Mouse (Mus musculus): ENCODE data around the gene Tspan4. TPM values are rescaled to one million over a fixed set of nuclear protein-coding genes. Genes with fewer than 3 reads are reported as not detected.
"Not testable (repeated sequence)": the region's sequence is repeated elsewhere in the genome, so short reads cannot be mapped to it uniquely, and the experiment has no call there.

Tspan4 gene
- polyA plus RNA-seq, 1 experiment from 2014 or later: 55.7 TPM

DNA sequence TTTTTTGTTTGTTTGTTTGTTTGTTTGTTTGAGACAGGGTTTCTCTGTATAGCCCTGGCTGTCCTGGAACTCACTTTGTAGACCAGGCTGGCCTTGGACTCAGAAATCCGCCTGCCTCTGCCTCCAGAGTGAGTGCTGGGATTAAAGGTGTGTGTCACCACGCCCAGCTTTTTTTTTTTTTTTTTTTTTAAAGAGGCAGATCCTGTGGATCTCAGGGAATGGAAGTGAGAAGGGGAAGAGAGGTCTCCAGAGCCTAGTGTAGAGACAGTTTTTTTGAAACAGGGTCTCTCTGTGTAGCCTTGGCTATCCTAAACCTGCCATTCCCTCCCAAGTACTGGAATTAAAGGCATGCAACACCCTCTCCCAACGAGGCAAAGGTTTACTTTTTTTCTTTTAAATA is 28.7 kb upstream of the Tspan4 start:
- H3K9ac ChIP-seq (replicated peaks; ENCODE audit: low read depth, low read length); H3K27me3 ChIP-seq (ENCODE audit: control insufficient read depth, insufficient read depth, low read length); ATAC-seq (ENCODE audit: low read depth); H3K4me3 ChIP-seq (ENCODE audit: low read depth, low read length); H3K9me3 ChIP-seq (ENCODE audit: control insufficient read depth, low read length); H3K27ac ChIP-seq (ENCODE audit: low read depth, low read length): not testable (repeated sequence)
- Histone ChIP-seq H3K4me1 (ENCODE audit: control insufficient read depth, insufficient read depth, low read length) (peaks cover 17% of the 10 kb centered on the region; the same call in 1 of the 2 replicates), H3K4me2 (ENCODE audit: low read depth, low read length) (peak overlapping the region; percentile 83; the same call in 1 of the 2 replicates), H3K36me3 (ENCODE audit: control insufficient read depth, insufficient read depth, low read length) (peaks cover 12% of the 10 kb centered on the region; the same call in 1 of the 2 replicates)
- 94% methylated on average over 3 of the region's 3 CpGs for WGBS

DNA sequence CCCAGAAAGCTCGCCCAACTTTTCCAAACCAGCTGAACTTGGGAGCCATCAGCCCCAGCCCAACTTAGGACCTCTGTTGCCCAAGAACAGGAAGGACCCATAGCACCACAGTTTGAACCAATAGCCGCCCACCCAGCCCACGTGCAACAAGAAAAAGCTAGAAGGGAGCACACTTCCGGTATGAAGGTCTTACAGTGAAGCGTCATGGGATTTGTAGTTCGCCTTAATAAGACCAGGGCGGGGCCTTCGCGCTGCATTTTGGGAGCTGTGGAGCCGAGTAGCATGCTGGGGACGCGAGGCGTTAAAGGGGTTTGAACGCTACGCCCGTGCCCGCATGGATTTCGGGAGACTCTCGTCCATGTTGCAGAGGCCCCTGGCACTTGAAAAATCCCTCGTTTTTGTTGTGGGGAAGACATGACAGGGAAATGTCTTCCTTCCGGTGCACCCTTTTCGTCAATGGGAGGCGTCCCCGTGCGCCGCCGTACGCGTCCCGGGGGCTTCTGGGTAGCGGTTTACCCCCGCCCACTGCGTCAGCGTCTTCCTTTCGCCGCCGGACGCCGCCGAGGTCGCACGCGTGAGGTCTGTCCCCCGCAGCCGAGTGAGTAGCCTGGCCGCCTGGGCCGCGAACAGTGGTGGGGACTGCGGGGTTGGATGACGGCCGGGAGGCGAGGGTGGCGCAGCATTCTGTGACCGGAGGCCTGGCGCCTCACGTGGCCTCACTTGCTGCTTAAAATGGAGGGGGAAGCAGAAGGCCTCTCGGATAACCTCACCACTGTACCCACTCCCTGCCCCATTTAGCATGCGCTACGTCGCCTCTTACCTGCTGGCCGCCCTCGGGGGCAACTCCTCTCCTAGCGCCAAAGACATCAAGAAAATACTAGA is 27.7 kb upstream of the Tspan4 start, which contains the start of gene Rplp2:
Rplp2 (plus strand) TSS at position 261 of the 882 bp plus-strand sequence.
- whole genome bisulfite sequencing: under 1% methylated on average over 63 of the region's 63 CpGs
- peak; percentile 95 for ATAC-seq (ENCODE audit: low read depth)
- peak within 1 kb of the TSS; percentile 70 for H3K4me3 ChIP-seq (ENCODE audit: low read depth, low read length)

DNA sequence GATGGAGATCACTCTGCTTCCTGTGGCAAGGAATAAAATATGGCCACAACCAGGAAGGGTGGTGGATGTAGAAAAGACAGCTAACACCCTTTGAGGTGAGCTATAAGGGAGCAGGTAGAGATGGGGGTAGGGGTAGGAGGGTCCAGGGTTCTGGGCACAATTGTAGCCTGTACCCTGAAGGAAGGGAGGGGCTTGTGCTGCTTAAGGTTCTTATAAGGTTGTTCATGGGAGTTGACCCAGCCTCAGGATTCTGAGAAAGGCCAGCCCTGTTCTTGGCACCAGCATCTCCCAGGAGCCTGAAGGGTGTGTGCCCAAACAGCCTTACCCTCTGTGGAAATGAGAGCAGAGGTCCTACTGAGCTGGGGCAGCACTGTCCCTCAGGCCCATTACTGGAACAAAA is 23.1 kb upstream of the Tspan4 start:
- Histone ChIP-seq H3K4me1 (ENCODE audit: control insufficient read depth, insufficient read depth, low read length) (peaks cover 18% of the 10 kb centered on the region), H3K27me3 (ENCODE audit: control insufficient read depth, insufficient read depth, low read length) (no peaks in the 10 kb centered on the region), H3K9me3 (ENCODE audit: control insufficient read depth, low read length) (no peaks in the 10 kb centered on the region), H3K4me2 (ENCODE audit: low read depth, low read length) (no peak overlapping the region), H3K36me3 (ENCODE audit: control insufficient read depth, insufficient read depth, low read length) (peaks cover 17% of the 10 kb centered on the region; the same call in 1 of the 2 replicates), H3K4me3 (ENCODE audit: low read depth, low read length) (no peak overlapping the region), H3K27ac (ENCODE audit: low read depth, low read length) (no peak overlapping the region), H3K9ac (replicated peaks; ENCODE audit: low read depth, low read length) (no peak overlapping the region)
- ATAC-seq (ENCODE audit: low read depth): no peak

More for the DNA sequence above, 27.7 kb upstream of the Tspan4 start, which contains the start of gene Rplp2:
- H3K9ac ChIP-seq (replicated peaks; ENCODE audit: low read depth, low read length): peak within 1 kb of the TSS; percentile 83
- peak within 1 kb of the TSS; percentile 83 for H3K4me2 ChIP-seq (ENCODE audit: low read depth, low read length)
- peaks cover 17% of the 10 kb centered on the region; the same call in 1 of the 2 replicates for H3K36me3 ChIP-seq (ENCODE audit: control insufficient read depth, insufficient read depth, low read length)
- H3K27me3 ChIP-seq (ENCODE audit: control insufficient read depth, insufficient read depth, low read length): no peaks in the 10 kb centered on the region
- H3K27ac ChIP-seq (ENCODE audit: low read depth, low read length): peak within 1 kb of the TSS; percentile 91
- peaks cover 17% of the 10 kb centered on the region; the same call in 1 of the 2 replicates for H3K4me1 ChIP-seq (ENCODE audit: control insufficient read depth, insufficient read depth, low read length)
- no peaks in the 10 kb centered on the region for H3K9me3 ChIP-seq (ENCODE audit: control insufficient read depth, low read length)

DNA sequence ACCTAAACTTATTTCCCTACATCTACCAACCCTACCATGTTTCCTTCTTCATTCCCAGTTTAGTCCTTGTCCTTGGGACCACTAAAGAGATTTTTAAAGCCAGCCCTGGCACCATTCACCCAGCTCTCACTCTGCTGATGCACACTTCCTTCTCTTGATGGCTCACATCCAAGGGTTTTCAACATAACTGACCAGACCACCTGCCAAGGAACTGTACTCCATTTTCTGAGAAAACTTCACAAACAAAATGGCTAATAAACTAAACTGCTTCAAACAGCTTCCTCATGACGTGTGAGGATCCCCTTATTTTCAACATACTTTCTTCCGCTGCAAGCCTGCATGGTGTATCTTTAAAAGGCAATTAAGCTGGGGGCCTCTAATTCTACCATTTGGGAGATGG is 21.4 kb upstream of the Tspan4 start:
- Histone ChIP-seq H3K27ac (ENCODE audit: low read depth, low read length) (no peak overlapping the region), H3K27me3 (ENCODE audit: control insufficient read depth, insufficient read depth, low read length) (no peaks in the 10 kb centered on the region), H3K4me2 (ENCODE audit: low read depth, low read length) (no peak overlapping the region), H3K9ac (replicated peaks; ENCODE audit: low read depth, low read length) (no peak overlapping the region), H3K36me3 (ENCODE audit: control insufficient read depth, insufficient read depth, low read length) (peaks cover 15% of the 10 kb centered on the region; the same call in 1 of the 2 replicates), H3K9me3 (ENCODE audit: control insufficient read depth, low read length) (no peaks in the 10 kb centered on the region), H3K4me3 (ENCODE audit: low read depth, low read length) (no peak overlapping the region), H3K4me1 (ENCODE audit: control insufficient read depth, insufficient read depth, low read length) (peaks cover 12% of the 10 kb centered on the region)
- no peak for ATAC-seq (ENCODE audit: low read depth)
- 81% methylated on average over 2 of the region's 2 CpGs for WGBS

DNA sequence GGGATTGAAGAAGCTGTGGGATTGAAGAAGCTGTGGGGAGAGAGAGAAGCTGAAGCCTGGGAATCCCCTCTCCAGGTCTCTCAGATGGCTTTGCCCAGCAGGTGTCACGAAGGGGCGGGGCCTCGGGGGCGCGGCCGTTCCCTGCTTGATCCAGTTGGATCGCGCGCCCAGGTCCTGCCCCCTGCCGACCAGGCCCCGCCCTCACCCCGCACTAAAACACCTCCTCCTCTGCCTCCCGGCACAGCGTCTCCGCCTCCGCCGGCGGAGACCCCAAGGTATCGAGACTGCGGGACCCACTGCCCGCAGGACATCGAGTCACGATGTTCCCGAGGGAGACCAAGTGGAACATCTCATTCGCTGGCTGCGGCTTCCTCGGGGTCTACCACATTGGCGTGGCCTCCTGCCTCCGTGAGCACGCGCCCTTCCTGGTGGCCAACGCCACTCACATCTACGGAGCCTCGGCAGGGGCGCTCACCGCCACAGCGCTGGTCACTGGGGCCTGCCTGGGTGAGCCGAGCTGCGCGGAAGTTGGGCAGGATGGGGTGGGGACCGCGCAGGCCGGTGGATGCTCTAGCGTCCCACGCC is 20.0 kb upstream of the Tspan4 start, which contains the start of gene Pnpla2:
Pnpla2 (plus strand) TSS at position 232 of the 585 bp plus-strand sequence.
- H3K9me3 ChIP-seq (ENCODE audit: control insufficient read depth, low read length): no peaks in the 10 kb centered on the region
- peak; percentile 80 for ATAC-seq (ENCODE audit: low read depth)
- peak within 1 kb of the TSS; percentile 49 for H3K4me3 ChIP-seq (ENCODE audit: low read depth, low read length)
- peak within 1 kb of the TSS; percentile 55 for H3K9ac ChIP-seq (replicated peaks; ENCODE audit: low read depth, low read length)
- peaks cover 8% of the 10 kb centered on the region for H3K27me3 ChIP-seq (ENCODE audit: control insufficient read depth, insufficient read depth, low read length)
- H3K4me1 ChIP-seq (ENCODE audit: control insufficient read depth, insufficient read depth, low read length): peaks cover 10% of the 10 kb centered on the region
- H3K36me3 ChIP-seq (ENCODE audit: control insufficient read depth, insufficient read depth, low read length): peaks cover 20% of the 10 kb centered on the region; the same call in 1 of the 2 replicates
- H3K4me2 ChIP-seq (ENCODE audit: low read depth, low read length): peak within 1 kb of the TSS; percentile 71
- peak within 1 kb of the TSS; percentile 10; the same call in 1 of the 2 replicates for H3K27ac ChIP-seq (ENCODE audit: low read depth, low read length)
- under 1% methylated on average over 45 of the region's 45 CpGs for WGBS

DNA sequence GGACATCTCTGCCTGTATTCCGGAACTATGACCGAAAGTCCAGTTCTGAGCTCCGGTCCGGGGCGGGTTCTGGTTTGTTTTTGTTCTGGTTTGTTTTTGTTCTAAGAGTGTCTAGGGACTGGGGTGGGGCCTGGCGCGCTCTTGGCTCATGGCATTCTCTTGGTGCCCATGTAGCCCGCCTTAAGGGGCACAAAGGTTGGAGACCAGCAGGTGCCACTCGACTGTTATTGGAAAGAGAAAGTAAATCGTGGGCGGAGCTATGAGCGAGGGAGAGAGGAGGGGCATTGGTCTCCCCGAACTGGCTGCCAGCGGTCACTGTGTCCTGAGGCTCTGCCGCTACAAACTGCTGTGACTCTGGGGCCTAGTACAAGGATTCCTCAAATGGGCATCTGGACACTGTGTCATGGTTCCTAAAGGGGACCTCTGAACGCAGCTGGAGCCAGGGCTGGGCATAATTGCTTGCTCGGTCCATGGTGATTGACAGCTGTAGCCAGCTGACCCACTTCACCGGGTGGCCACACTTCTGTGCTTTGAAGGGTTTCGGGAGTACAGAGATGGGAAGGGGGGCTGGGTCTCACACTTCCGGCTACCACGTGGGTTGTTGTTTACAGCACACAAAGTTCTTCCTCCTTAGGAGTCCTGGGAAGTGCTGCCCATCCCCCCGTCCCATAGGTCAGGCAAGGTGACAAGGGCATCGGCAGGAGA is 19.3 kb upstream of the Tspan4 start:
- peak; percentile 41 for ATAC-seq (ENCODE audit: low read depth)
- 1% methylated on average over 23 of the region's 23 CpGs for WGBS
- Histone ChIP-seq H3K4me2 (ENCODE audit: low read depth, low read length) (peak overlapping the region; percentile 71), H3K4me3 (ENCODE audit: low read depth, low read length) (peak overlapping the region; percentile 49), H3K27me3 (ENCODE audit: control insufficient read depth, insufficient read depth, low read length) (peaks cover 13% of the 10 kb centered on the region), H3K9me3 (ENCODE audit: control insufficient read depth, low read length) (no peaks in the 10 kb centered on the region), H3K36me3 (ENCODE audit: control insufficient read depth, insufficient read depth, low read length) (peaks cover 16% of the 10 kb centered on the region; the same call in 1 of the 2 replicates), H3K9ac (replicated peaks; ENCODE audit: low read depth, low read length) (peak overlapping the region; percentile 55), H3K27ac (ENCODE audit: low read depth, low read length) (peak overlapping the region; percentile 10; the same call in 1 of the 2 replicates), H3K4me1 (ENCODE audit: control insufficient read depth, insufficient read depth, low read length) (peaks cover 10% of the 10 kb centered on the region)

DNA sequence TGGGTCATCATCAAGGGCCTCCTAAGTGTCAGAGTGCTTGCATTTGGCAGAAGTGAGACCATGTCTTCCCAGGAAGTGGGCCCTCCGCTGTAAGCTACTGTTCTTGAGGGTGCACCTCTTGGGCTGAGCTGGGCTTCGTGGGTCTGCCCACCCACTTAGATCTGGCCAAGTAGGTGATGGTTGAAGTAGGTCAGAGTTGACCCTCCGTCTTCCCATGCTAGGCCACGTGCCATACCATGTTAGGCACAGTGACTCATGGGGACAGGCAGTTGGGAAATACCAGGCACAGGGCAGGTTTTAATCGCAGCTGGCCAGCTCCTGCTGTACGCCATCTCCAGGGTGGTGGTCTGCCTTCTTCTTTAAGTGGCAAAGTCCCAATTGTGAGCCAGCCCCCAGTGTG is 18.3 kb upstream of the Tspan4 start:
- WGBS: 92% methylated on average over 6 of the region's 6 CpGs
- peaks cover 11% of the 10 kb centered on the region for H3K4me1 ChIP-seq (ENCODE audit: control insufficient read depth, insufficient read depth, low read length)
- no peaks in the 10 kb centered on the region for H3K9me3 ChIP-seq (ENCODE audit: control insufficient read depth, low read length)
- peaks cover 18% of the 10 kb centered on the region for H3K27me3 ChIP-seq (ENCODE audit: control insufficient read depth, insufficient read depth, low read length)
- no peak overlapping the region for H3K4me2 ChIP-seq (ENCODE audit: low read depth, low read length)
- no peak overlapping the region for H3K9ac ChIP-seq (replicated peaks; ENCODE audit: low read depth, low read length)
- no peak overlapping the region for H3K4me3 ChIP-seq (ENCODE audit: low read depth, low read length)
- H3K36me3 ChIP-seq (ENCODE audit: control insufficient read depth, insufficient read depth, low read length): peaks cover 9% of the 10 kb centered on the region; the same call in 1 of the 2 replicates
- H3K27ac ChIP-seq (ENCODE audit: low read depth, low read length): no peak overlapping the region
- ATAC-seq (ENCODE audit: low read depth): no peak

DNA sequence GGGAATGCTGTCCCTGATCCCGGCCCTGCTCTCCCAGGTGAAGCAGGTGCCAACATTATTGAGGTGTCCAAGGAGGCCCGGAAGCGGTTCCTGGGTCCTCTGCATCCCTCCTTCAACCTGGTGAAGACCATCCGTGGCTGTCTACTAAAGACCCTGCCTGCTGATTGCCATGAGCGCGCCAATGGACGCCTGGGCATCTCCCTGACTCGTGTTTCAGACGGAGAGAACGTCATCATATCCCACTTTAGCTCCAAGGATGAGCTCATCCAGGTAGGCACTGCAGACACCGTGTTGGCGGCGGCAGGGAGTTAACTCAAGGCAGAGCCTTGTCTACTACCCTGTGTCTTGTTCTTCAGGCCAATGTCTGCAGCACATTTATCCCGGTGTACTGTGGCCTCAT is 17.8 kb upstream of the Tspan4 start:
- no peak for ATAC-seq (ENCODE audit: low read depth)
- H3K4me2 ChIP-seq (ENCODE audit: low read depth, low read length): no peak overlapping the region
- H3K4me1 ChIP-seq (ENCODE audit: control insufficient read depth, insufficient read depth, low read length): peaks cover 13% of the 10 kb centered on the region
- H3K9ac ChIP-seq (replicated peaks; ENCODE audit: low read depth, low read length): no peak overlapping the region
- H3K9me3 ChIP-seq (ENCODE audit: control insufficient read depth, low read length): no peaks in the 10 kb centered on the region
- WGBS: 93% methylated on average over 14 of the region's 14 CpGs
- no peak overlapping the region for H3K27ac ChIP-seq (ENCODE audit: low read depth, low read length)
- peaks cover 8% of the 10 kb centered on the region; the same call in 1 of the 2 replicates for H3K36me3 ChIP-seq (ENCODE audit: control insufficient read depth, insufficient read depth, low read length)
- H3K4me3 ChIP-seq (ENCODE audit: low read depth, low read length): no peak overlapping the region
- H3K27me3 ChIP-seq (ENCODE audit: control insufficient read depth, insufficient read depth, low read length): peaks cover 22% of the 10 kb centered on the region
